Mouse (Mus musculus) layer of hippocampus, adult 11-12 months (tissue): ENCODE data around the gene Klhl26.

Source experiments
- DNase-seq: peaks from one replicate; pipeline ENCODE4 v3.0.0; 2022; ENCODE audit warnings: low spot score

Klhl26 gene

GRCm38 (mm10) chr8:70501820-70502529 is 25.2 kb upstream of the Klhl26 start:
- DNase-seq, result no peak

- DNase-seq, result no peak
Measured at GRCm38 (mm10) chr8:70500386-70501301, 23.9 kb upstream of the Klhl26 start.

- no peak for DNase-seq
Measured at GRCm38 (mm10) chr8:70495771-70496062, 18.9 kb upstream of the Klhl26 start.

- no peak for DNase-seq
Measured at GRCm38 (mm10) chr8:70495001-70495770, 18.4 kb upstream of the Klhl26 start.

GRCm38 (mm10) chr8:70494416-70494945 is 17.7 kb upstream of the Klhl26 start:
- DNase-seq, result no peak

- DNase-seq, result no peak
Measured at GRCm38 (mm10) chr8:70493692-70494415, 17.1 kb upstream of the Klhl26 start.

GRCm38 (mm10) chr8:70492664-70493640 is 16.2 kb upstream of the Klhl26 start, which contains the start of gene Crlf1:
TSS of gene Crlf1 (plus strand) at chr8:70493158.
- no peak for DNase-seq

- no peak for DNase-seq
Measured at GRCm38 (mm10) chr8:70490880-70491495, 14.2 kb upstream of the Klhl26 start.

- DNase-seq, result no peak
Measured at GRCm38 (mm10) chr8:70490061-70490879, 13.5 kb upstream of the Klhl26 start.

- no peak for DNase-seq
Measured at GRCm38 (mm10) chr8:70489576-70489975, 12.8 kb upstream of the Klhl26 start.

GRCm38 (mm10) chr8:70488931-70489470 is 12.2 kb upstream of the Klhl26 start:
- DNase-seq, result no peak

- DNase-seq, result no peak
Measured at GRCm38 (mm10) chr8:70487993-70488796, 11.4 kb upstream of the Klhl26 start.

GRCm38 (mm10) chr8:70486941-70487520 is 10.3 kb upstream of the Klhl26 start, which contains the start of gene Tmem59l:
TSS of gene Tmem59l (minus strand) at chr8:70487358.
- no peak for DNase-seq

- DNase-seq, result no peak
Measured at GRCm38 (mm10) chr8:70486191-70486681, 9.5 kb upstream of the Klhl26 start.

- no peak for DNase-seq
Measured at GRCm38 (mm10) chr8:70482943-70483342, 6.2 kb upstream of the Klhl26 start.

GRCm38 (mm10) chr8:70481908-70482307 is 5.1 kb upstream of the Klhl26 start:
- peak; percentile 80 for DNase-seq
